Mouse (Mus musculus) forebrain, embryonic 14.5 days (tissue): ENCODE data around the gene Rbms1. TPM values are rescaled to one million over a fixed set of nuclear protein-coding genes. Genes with fewer than 3 reads are reported as not detected.

Experiments
- ATAC-seq: fragments of 200-750 bp; cut with Nextera tagmentation; 2 replicates; pipeline ENCODE4 v1.8.0; 2017; ENCODE audit warnings: mild to moderate bottlenecking, moderate library complexity
- DNase-seq: peaks from one replicate; pipeline ENCODE4 v3.0.0-alpha.2; 2015; ENCODE audit warnings: low spot score
- H3K27ac ChIP-seq: fragments of 300-500 bp; sonication (generic); 2 replicates; pipeline ENCODE4 v1.5.1; 2014; ENCODE audit warnings: low read depth, mild to moderate bottlenecking, control low read depth, low read length, moderate library complexity
- H3K27me3 ChIP-seq: fragments of 300-500 bp; sonication (generic); replicated peaks from 2 replicates; pipeline ENCODE4 v1.6.1; 2014; ENCODE audit warnings: low read length, control low read depth, mixed read lengths; ENCODE audit not compliant: control insufficient read depth, insufficient read depth
- H3K36me3 ChIP-seq: fragments of 300-500 bp; sonication (generic); 2 replicates; pipeline ENCODE4 v1.6.1; 2014; ENCODE audit warnings: low read length, control low read depth; ENCODE audit not compliant: control insufficient read depth, insufficient read depth
- H3K4me1 ChIP-seq: fragments of 300-500 bp; sonication (generic); 2 replicates; pipeline ENCODE4 v1.6.1; 2014; ENCODE audit warnings: antibody characterized with exemption, low read length, control low read depth; ENCODE audit not compliant: control insufficient read depth, insufficient read depth
- H3K4me2 ChIP-seq: fragments of 300-500 bp; sonication (generic); 2 replicates; pipeline ENCODE4 v1.6.1; 2014; ENCODE audit warnings: mild to moderate bottlenecking, control low read depth, low read length
- H3K4me3 ChIP-seq: fragments of 300-500 bp; sonication (generic); 2 replicates; pipeline ENCODE4 v1.5.1; 2014; ENCODE audit warnings: low read depth, low read length, control low read depth
- H3K9ac ChIP-seq: fragments of 300-500 bp; sonication (generic); 2 replicates; pipeline ENCODE4 v1.6.1; 2014; ENCODE audit warnings: mild to moderate bottlenecking, low read length, control low read depth, moderate library complexity
- H3K9me3 ChIP-seq: fragments of 300-500 bp; sonication (generic); replicated peaks from 2 replicates; pipeline ENCODE4 v1.6.1; 2016; ENCODE audit warnings: low read length, control low read depth, mixed read lengths; ENCODE audit not compliant: control insufficient read depth
- WGBS: fragments of 180-500 bp; shearing (Covaris S2); extraction: QIAGEN DNeasy Blood & Tissue Kit; methylation state at CpG from one replicate; pipeline ENCODE4 v1.1.7; 2014; 5-methylcytosine and 5-hydroxymethylcytosine counted together
- polyA plus RNA-seq: library from polyadenylated mRNA; unstranded; fragments of >200 nt; fragmentation: Nextera tagmentation; extraction: Ambion mirVana; gene quantifications from 2 replicates; pipeline ENCODE4 v1.2.1, GENCODE M21; 2014

Gene Rbms1
- polyA plus RNA-seq, 1 experiment from 2014 or later: 20.0 TPM

DNA sequence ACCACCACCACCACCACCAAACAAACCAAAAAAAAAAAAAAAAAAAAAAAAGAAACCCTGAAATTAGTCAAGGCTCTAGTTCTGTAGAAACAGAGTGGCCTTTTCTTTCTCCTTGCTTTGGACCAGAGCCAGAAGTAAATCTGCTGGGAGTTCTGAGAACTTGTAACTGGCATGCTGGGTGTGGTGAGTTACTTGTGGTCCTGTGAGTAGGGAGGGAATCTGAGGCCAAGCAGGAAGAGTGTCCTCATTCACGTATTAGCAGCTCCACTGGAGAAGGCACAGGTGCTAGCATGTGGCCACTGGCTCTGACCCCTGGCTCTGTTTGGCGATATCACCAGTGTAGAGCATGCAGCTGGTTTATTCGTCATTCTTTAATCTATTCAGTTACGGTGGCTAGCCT, 137.3 kb downstream of the Rbms1 start:
- Histone ChIP-seq H3K36me3 (no peaks in the 10 kb centered on the region), H3K27ac (no peak overlapping the region), H3K27me3 (no peaks in the 10 kb centered on the region), H3K9me3 (no peaks in the 10 kb centered on the region), H3K9ac (no peak overlapping the region), H3K4me3 (no peak overlapping the region), H3K4me1 (no peaks in the 10 kb centered on the region), H3K4me2 (no peak overlapping the region)
- DNase-seq (no peak), ATAC-seq (no peak)
- WGBS: 71% methylated on average over 4 of the region's 4 CpGs

DNA sequence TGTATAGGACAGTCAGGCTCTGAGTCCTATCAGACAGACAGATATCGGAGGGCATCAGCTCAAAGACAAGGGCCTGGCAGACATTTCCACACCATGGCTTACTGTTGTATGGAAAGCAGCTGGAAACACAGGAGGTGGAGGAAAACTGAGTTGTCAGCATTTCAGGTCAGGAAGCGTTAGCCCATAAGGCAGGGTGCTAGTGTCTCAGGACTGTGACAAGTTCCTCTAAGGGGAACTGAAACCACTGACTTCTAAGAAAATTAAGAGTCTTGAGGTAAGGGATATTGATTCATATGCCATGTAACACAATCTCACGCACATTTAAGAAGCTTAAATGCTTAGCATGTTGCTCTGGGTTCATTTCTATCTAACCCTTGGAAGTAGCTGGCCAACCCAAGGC, 141.4 kb downstream of the Rbms1 start:
- Histone ChIP-seq H3K36me3 (no peaks in the 10 kb centered on the region), H3K27ac (no peak overlapping the region), H3K9me3 (no peaks in the 10 kb centered on the region), H3K9ac (no peak overlapping the region), H3K4me1 (no peaks in the 10 kb centered on the region), H3K4me2 (no peak overlapping the region), H3K27me3 (no peaks in the 10 kb centered on the region), H3K4me3 (no peak overlapping the region)
- 94% methylated on average over 3 of the region's 3 CpGs for WGBS
- DNase-seq (no peak), ATAC-seq (no peak)

DNA sequence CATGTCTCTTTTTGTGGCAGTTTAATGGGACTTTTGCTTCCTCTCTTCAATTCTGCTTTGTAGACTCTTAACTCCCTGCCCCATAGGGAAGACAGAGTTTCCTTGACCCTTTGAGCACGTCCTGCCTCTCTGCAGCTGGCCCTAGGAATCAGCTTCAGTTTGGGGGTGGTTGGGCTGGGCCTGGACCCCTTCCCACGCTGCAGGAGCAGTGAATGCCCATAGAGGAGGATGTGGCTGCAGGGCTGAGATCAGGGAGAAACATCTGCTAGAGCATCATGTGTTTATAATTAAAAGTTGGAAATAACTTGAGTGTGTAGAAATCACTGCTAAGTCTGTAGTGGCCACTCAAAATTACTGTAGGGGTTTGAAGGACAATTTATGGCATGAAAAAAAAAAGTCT, 144.4 kb downstream of the Rbms1 start:
- no peak overlapping the region for H3K27ac ChIP-seq
- H3K9me3 ChIP-seq: no peaks in the 10 kb centered on the region
- ATAC-seq (no peak), DNase-seq (no peak)
- no peaks in the 10 kb centered on the region for H3K36me3 ChIP-seq
- no peaks in the 10 kb centered on the region for H3K4me1 ChIP-seq
- 11% methylated on average over 2 of the region's 2 CpGs for whole genome bisulfite sequencing
- H3K4me2 ChIP-seq: no peak overlapping the region
- H3K27me3 ChIP-seq: no peaks in the 10 kb centered on the region
- no peak overlapping the region for H3K4me3 ChIP-seq
- H3K9ac ChIP-seq: no peak overlapping the region

DNA sequence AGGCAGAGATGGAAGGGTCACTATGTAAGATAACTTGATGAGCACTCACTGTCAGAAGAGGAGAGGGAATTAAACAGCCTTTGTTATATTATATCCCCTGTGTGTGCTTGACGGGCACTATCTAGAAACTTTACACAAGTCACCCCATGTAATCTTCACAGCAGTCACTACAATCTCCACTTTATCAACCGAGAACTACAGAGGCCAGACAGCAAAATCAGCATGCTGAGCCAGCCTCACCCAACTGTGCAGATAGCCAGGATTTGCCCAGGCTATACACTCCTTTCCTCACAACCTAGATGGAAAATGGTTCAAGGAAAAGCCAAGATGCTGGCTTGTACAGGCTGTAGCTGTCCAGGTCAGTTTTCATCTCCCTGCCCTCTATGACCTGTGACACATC, 146.7 kb downstream of the Rbms1 start:
- H3K4me1 ChIP-seq: no peaks in the 10 kb centered on the region
- no peak for DNase-seq
- H3K27me3 ChIP-seq: 0 out of 2 replicates have a peak, but pooled peaks cover 2% of the 10 kb centered on the region
- H3K27ac ChIP-seq: no peak overlapping the region
- H3K9ac ChIP-seq: no peak overlapping the region
- no peaks in the 10 kb centered on the region for H3K36me3 ChIP-seq
- WGBS: 68% methylated on average over 2 of the region's 2 CpGs
- H3K4me3 ChIP-seq: no peak overlapping the region
- H3K4me2 ChIP-seq: no peak overlapping the region
- ATAC-seq: no peak
- no peaks in the 10 kb centered on the region for H3K9me3 ChIP-seq

DNA sequence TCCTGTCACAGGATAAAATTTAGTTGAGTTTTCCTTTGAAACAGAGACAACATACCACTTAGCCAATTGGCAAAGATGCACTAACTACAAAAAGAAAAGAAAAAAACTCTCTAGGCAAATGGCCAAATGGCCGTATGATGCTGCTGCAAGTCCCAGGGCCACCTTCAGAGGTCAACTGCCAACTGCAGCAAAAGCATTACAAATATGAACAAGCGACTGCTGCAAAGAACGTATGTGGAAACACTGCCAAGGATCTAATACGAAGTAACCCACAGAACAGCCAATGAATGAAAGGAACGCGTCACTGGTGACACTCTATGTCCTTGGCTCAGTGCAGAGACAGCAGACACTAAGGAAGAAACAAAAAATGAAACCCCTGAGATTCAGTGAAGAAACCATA, 148.2 kb downstream of the Rbms1 start:
- no peak for DNase-seq
- ATAC-seq: no peak
- no peak overlapping the region for H3K9ac ChIP-seq
- WGBS: 75% methylated on average over 6 of the region's 6 CpGs
- H3K9me3 ChIP-seq: no peaks in the 10 kb centered on the region
- H3K4me2 ChIP-seq: no peak overlapping the region
- H3K4me1 ChIP-seq: no peaks in the 10 kb centered on the region
- no peak overlapping the region for H3K4me3 ChIP-seq
- H3K27ac ChIP-seq: no peak overlapping the region
- 0 out of 2 replicates have a peak, but pooled peaks cover 2% of the 10 kb centered on the region for H3K27me3 ChIP-seq
- H3K36me3 ChIP-seq: no peaks in the 10 kb centered on the region

DNA sequence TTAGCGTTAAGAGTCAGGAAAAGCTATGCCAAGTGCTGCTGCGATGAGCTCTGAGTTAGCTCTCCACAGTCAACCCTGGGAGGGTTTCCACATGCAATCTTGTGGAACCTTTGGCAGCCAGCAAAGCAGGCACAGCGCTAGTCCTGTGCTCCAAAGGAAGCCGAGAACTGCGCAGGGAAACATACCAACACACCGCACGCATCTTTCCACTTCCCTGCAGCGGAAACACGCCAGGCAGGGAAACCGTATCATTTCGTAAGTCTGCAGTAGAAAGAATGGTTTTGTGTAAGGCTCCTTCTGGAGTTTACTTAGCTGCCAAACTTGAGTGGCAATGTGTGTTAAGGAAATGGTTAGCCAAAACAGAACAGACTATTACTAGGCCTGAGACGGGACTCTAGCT, 150.0 kb downstream of the Rbms1 start:
- peaks cover 11% of the 10 kb centered on the region for H3K27me3 ChIP-seq
- ATAC-seq: no peak

DNA sequence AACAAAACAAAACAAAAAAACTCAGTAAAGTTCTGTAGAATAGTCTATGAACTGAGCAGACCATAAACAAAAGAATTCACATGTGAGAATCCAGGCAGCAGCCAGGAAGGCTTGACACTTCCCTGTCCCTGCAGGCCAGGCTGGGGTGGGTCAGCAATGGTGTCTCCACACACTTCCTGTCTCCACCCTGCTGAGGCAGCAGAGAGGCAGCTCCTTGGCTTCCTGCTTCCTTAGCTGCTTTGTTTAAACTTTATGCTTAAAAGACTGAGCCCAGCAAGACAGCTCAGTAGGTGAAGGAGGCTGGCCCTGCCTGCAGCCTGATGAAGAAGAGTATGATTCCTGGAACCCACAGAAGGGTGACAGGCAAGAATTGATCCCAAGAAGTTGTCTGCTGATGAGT, 152.4 kb downstream of the Rbms1 start:
- H3K4me1 ChIP-seq: no peaks in the 10 kb centered on the region
- no peak for DNase-seq
- no peak overlapping the region for H3K4me2 ChIP-seq
- H3K9me3 ChIP-seq: no peaks in the 10 kb centered on the region
- ATAC-seq: no peak
- no peaks in the 10 kb centered on the region for H3K36me3 ChIP-seq
- H3K9ac ChIP-seq: no peak overlapping the region
- H3K27ac ChIP-seq: no peak overlapping the region
- H3K4me3 ChIP-seq: no peak overlapping the region
- peaks cover 24% of the 10 kb centered on the region for H3K27me3 ChIP-seq

More for the DNA sequence above, 150.0 kb downstream of the Rbms1 start:
- H3K27ac ChIP-seq: no peak overlapping the region
- H3K4me1 ChIP-seq: no peaks in the 10 kb centered on the region
- no peaks in the 10 kb centered on the region for H3K9me3 ChIP-seq
- no peaks in the 10 kb centered on the region for H3K36me3 ChIP-seq
- 85% methylated on average over 12 of the region's 12 CpGs for WGBS
- no peak for DNase-seq
- no peak overlapping the region for H3K4me3 ChIP-seq
- no peak overlapping the region for H3K4me2 ChIP-seq
- H3K9ac ChIP-seq: no peak overlapping the region

DNA sequence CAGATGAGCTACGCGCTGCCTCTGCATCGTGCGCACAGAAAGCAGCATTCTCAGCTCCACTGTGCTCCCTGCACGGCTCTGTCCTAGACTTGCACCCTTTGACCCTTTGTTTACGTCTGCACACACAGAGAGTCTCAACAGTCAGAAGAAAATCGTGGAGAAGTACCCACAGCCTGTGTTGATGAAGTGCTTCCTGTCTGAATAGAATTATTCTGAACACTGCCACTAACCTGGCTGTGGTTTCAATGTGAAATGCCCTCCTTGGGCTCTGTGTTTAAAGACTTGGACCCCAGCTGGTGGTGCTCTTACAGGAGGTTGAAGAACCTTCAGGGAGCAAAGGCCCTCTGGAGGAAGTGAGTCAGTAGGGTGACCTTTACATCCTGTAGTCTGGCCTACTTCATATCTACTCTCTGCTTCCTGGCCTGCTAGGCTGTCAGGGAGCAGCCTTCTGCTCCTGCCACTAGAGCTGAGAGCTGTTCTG, 153.5 kb downstream of the Rbms1 start:
- Histone ChIP-seq H3K9ac (no peak overlapping the region), H3K4me3 (no peak overlapping the region), H3K4me1 (no peaks in the 10 kb centered on the region), H3K27ac (no peak overlapping the region; the same call in 1 of the 2 replicates), H3K9me3 (no peaks in the 10 kb centered on the region), H3K4me2 (no peak overlapping the region), H3K27me3 (peaks cover 36% of the 10 kb centered on the region), H3K36me3 (no peaks in the 10 kb centered on the region)
- WGBS: 77% methylated on average over 7 of the region's 7 CpGs
- no peak for ATAC-seq
- DNase-seq: no peak

DNA sequence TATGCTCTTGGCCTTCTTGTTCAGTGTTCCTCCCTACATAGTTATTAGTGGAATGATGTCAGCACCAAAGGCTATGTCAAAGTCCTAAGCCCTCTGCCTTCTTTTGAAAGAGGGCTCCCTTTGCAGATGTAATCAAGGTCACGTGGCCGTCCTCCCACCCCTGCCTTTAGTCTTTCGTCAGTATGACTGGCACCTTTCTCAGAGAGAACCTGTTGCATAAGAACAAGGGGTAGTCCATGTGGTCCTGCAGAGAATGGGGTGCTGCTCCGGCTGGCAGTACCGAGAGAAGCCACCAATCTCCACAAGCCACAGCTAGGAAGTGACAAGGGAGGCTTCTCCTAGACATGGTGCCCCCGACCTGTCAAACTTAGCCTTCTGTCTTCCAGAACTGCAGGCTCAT, 154.2 kb downstream of the Rbms1 start:
- Histone ChIP-seq H3K4me1 (no peaks in the 10 kb centered on the region), H3K36me3 (no peaks in the 10 kb centered on the region), H3K27me3 (peaks cover 42% of the 10 kb centered on the region), H3K9me3 (no peaks in the 10 kb centered on the region), H3K27ac (no peak overlapping the region), H3K4me2 (no peak overlapping the region), H3K4me3 (no peak overlapping the region), H3K9ac (no peak overlapping the region)
- ATAC-seq (no peak), DNase-seq (no peak)
- 87% methylated on average over 6 of the region's 6 CpGs for WGBS
